Mouse (Mus musculus): ENCODE measurements around the gene Ubr7.

Gene Ubr7

DNA sequence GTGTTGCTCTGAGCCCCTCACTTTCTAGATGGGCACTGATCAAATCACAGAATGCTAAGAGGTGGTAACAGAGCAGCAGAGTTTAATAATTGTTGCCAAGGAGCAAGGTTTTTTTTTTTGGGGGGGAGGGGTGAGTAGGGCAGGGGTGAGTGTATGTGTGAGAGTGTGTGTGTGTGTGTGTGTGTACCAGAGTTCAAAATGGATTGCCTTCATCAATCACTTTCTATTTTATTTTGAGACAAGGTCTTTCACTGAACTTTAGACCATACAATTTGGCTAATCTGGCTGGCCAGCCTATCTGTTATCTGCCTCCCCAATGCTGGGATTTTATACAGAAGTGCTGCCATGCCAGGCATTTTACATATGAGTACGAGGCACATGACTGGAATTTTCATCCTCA lies 57.1 kb downstream of the Ubr7 start:
- DNase-seq (ENCODE audit: extremely low read depth, insufficient read length, low spot score), result no peak

DNA sequence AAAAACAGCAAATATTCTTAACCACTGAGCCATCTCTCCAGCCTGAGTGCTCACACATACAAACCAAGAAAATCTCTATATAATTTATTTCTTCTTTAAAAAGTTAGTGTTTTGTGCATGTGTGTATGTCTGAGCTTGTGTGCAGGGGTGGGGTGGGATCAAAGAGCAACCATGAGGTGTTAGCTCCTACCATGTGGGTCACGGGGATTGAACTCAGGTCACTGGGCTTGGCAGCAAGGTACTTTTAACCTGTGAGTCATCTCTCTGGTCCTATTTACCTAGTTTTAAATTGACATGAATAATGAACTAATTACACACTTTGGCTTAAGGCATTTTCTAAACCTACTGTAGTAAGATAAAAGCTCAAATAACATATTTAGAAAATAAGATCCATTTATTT lies 68.6 kb downstream of the Ubr7 start:
- no peak for DNase-seq (ENCODE audit: extremely low read depth, insufficient read length, low spot score)

DNA sequence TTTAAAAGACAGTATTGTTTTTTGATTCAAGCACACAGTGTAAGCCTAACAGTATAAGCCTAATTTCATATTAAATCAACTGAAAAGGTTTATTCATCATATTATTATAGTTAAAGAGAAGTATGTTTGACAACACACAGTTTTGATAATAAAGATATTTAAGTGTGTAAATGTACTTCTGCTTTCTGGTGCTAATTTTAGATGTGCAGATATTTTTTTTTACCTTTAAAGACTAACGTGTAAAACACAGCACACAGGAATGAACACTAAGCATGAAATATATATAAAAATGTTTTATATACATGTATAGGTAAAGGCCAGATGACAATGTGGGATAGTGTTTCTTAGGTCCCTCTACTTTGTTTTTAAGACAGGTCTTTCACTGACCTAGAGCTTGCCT lies 69.4 kb downstream of the Ubr7 start:
- no peak for DNase-seq (ENCODE audit: extremely low read depth, insufficient read length, low spot score)
